ENCODE assay signal across 15 mouse cellular contexts in genomic region chr16:18376297-18376954, GRCm38 (mm10). TPM values are rescaled to one million over a fixed set of nuclear protein-coding genes. Genes with fewer than 3 reads are reported as not detected.
DNase-seq lines count a peak whose midpoint lies in the region; ATAC-seq and TF ChIP-seq lines count a peak whose summit lies in the region.
"Had no signal": no experiment of that assay in that cellular context is flagged by ENCODE, and none has a peak within 500 bp of the region (broad histone marks: within the 10 kb centered on the region; RNA-seq: fewer than 3 reads in every experiment).

No protein-coding gene starts in this region.

- no peak overlapping the region for H3K9ac ChIP-seq in kidney, embryonic 15.5 days
- 0 out of 2 replicates have a peak overlapping the region, but pooled peaks have one; percentile 3 for H3K9ac ChIP-seq in liver, embryonic 13.5 days
- H3K9ac ChIP-seq in heart, embryonic 11.5 days (ENCODE audit: low read depth, low read length): no peak overlapping the region

- ATAC-seq in kidney, embryonic 15.5 days (replicated peaks; ENCODE audit: low FRiP score): no peak
- no peak for ATAC-seq in liver, embryonic 13.5 days (ENCODE audit: low read depth)
- no peak for ATAC-seq in heart, embryonic 11.5 days (replicated peaks; ENCODE audit: insufficient number of reproducible peaks, low FRiP score, low TSS enrichment)

- no peak overlapping the region for H3K27ac ChIP-seq in kidney, embryonic 15.5 days
- peak overlapping the region; percentile 36; the same call in 1 of the 2 replicates for H3K27ac ChIP-seq in liver, embryonic 13.5 days
- H3K27ac ChIP-seq in heart, embryonic 11.5 days (ENCODE audit: low read depth, low read length): no peak overlapping the region
- H3K27ac ChIP-seq in thymus, adult 2 months (ENCODE audit: control insufficient read depth, insufficient read depth, low read length): no peak overlapping the region
- H3K27ac ChIP-seq: stomach, postnatal 0 days had no signal

- peaks cover 28% of the 10 kb centered on the region for H3K4me1 ChIP-seq in kidney, embryonic 15.5 days
- H3K4me1 ChIP-seq in liver, embryonic 13.5 days (replicated peaks): peaks cover 14% of the 10 kb centered on the region
- H3K4me1 ChIP-seq in heart, embryonic 11.5 days (ENCODE audit: control insufficient read depth, insufficient read depth, low read length): peaks cover 13% of the 10 kb centered on the region
- peaks cover 10% of the 10 kb centered on the region for H3K4me1 ChIP-seq in thymus, adult 2 months (replicated peaks; ENCODE audit: control insufficient read depth, insufficient read depth, low read length)

- no peak for TF ChIP-seq POLR2A in thymus, adult 2 months (IDR thresholded peaks at IDR 0.05; ENCODE audit: control insufficient read depth, extremely low read depth, insufficient read depth, low read length, poor library complexity)

- H3K4me2 ChIP-seq in kidney, embryonic 15.5 days: no peak overlapping the region
- no peak overlapping the region for H3K4me2 ChIP-seq in liver, embryonic 13.5 days
- no peak overlapping the region for H3K4me2 ChIP-seq in heart, embryonic 11.5 days
- H3K4me2 ChIP-seq: midbrain, embryonic 12.5 days had no signal

- DNase-seq in kidney, postnatal 10 days: peak; percentile 15
- DNase-seq in urinary bladder, postnatal 14 days (ENCODE audit: low spot score): peak; percentile 46
- DNase-seq in urinary bladder, postnatal 10 days (ENCODE audit: low spot score): no peak
- DNase-seq in liver, embryonic 13.5 days: no peak
- DNase-seq in thymus, adult 2 months: no peak
- DNase-seq: gastrocnemius, postnatal 10 days; lung, postnatal 10 days; spleen, adult 18-20 months; thymus, postnatal 25 days had no signal

- no peak overlapping the region for H3K4me3 ChIP-seq in kidney, embryonic 15.5 days (replicated peaks)
- no peak overlapping the region for H3K4me3 ChIP-seq in liver, embryonic 13.5 days (replicated peaks)
- H3K4me3 ChIP-seq in heart, embryonic 11.5 days (ENCODE audit: low read depth, low read length): no peak overlapping the region
- no peak overlapping the region for H3K4me3 ChIP-seq in thymus, adult 2 months (ENCODE audit: control insufficient read depth, insufficient read depth, low read length)
- H3K4me3 ChIP-seq: embryonic facial prominence, embryonic 10.5 days; erythroblast, embryonic 14.5 days; midbrain, embryonic 12.5 days had no signal

- TF ChIP-seq CTCF in thymus, adult 2 months (IDR thresholded peaks at IDR 0.05; ENCODE audit: borderline replicate concordance, control insufficient read depth, extremely low read depth, insufficient read depth, low read length, poor library complexity): no peak

- no peaks in the 10 kb centered on the region for H3K36me3 ChIP-seq in kidney, embryonic 15.5 days
- H3K36me3 ChIP-seq in liver, embryonic 13.5 days: no peaks in the 10 kb centered on the region
- no peaks in the 10 kb centered on the region for H3K36me3 ChIP-seq in heart, embryonic 11.5 days (ENCODE audit: control insufficient read depth, insufficient read depth, low read length)
- H3K36me3 ChIP-seq in thymus, adult 2 months (ENCODE audit: control insufficient read depth, insufficient read depth, low read length): no peaks in the 10 kb centered on the region
- H3K36me3 ChIP-seq: embryonic facial prominence, embryonic 10.5 days had no signal

- no peaks in the 10 kb centered on the region for H3K27me3 ChIP-seq in kidney, embryonic 15.5 days
- H3K27me3 ChIP-seq in liver, embryonic 13.5 days: no peaks in the 10 kb centered on the region
- H3K27me3 ChIP-seq in heart, embryonic 11.5 days (ENCODE audit: control insufficient read depth, insufficient read depth, low read length): no peaks in the 10 kb centered on the region
- H3K27me3 ChIP-seq in thymus, adult 2 months (ENCODE audit: control insufficient read depth, insufficient read depth, low read length): no peaks in the 10 kb centered on the region
- H3K27me3 ChIP-seq: midbrain, embryonic 12.5 days had no signal

- WGBS in kidney, embryonic 15.5 days: 78% methylated on average over 7 of the region's 7 CpGs
- WGBS in liver, embryonic 13.5 days (ENCODE audit: insufficient replicate concordance): 39% methylated on average over 7 of the region's 7 CpGs
- WGBS in heart, embryonic 11.5 days (ENCODE audit: insufficient replicate concordance): 71% methylated on average over 7 of the region's 7 CpGs
- 57% methylated on average over 7 of the region's 7 CpGs for WGBS in thymus, adult 2 months

- no peaks in the 10 kb centered on the region for H3K9me3 ChIP-seq in kidney, embryonic 15.5 days (replicated peaks)
- no peaks in the 10 kb centered on the region for H3K9me3 ChIP-seq in liver, embryonic 13.5 days (replicated peaks)
- H3K9me3 ChIP-seq in heart, embryonic 11.5 days (replicated peaks; ENCODE audit: control insufficient read depth, low read length): no peaks in the 10 kb centered on the region
- H3K9me3 ChIP-seq: embryonic facial prominence, embryonic 10.5 days; midbrain, embryonic 12.5 days had no signal

RNA-seq across cellular contexts. Expression of gene Arvcf, which starts 28.4 kb away (rescaled TPM):
- polyA plus RNA-seq in kidney, embryonic 15.5 days (2015; fragmentation: Nextera tagmentation; extraction: Ambion mirVana): 23.7 and 27.1 TPM in 2 replicates
- 7.6 and 7.9 TPM in 2 replicates for polyA plus RNA-seq in liver, embryonic 13.5 days (2015; fragmentation: Nextera tagmentation; extraction: Ambion mirVana)
- polyA plus RNA-seq in heart, embryonic 11.5 days (2014; fragmentation: Nextera tagmentation; extraction: Ambion mirVana): 19.5 and 23.4 TPM in 2 replicates
- 52.3 and 56.0 TPM in 2 replicates for polyA plus RNA-seq in thymus, adult 2 months (2012; rRNA removed)

RNA-seq across cellular contexts. Expression of gene Tango2, which starts 28.5 kb away (rescaled TPM):
- 22.5 and 29.2 TPM in 2 replicates for polyA plus RNA-seq in kidney, embryonic 15.5 days (2015; fragmentation: Nextera tagmentation; extraction: Ambion mirVana)
- 69.6 and 71.4 TPM in 2 replicates for polyA plus RNA-seq in liver, embryonic 13.5 days (2015; fragmentation: Nextera tagmentation; extraction: Ambion mirVana)
- polyA plus RNA-seq in heart, embryonic 11.5 days (2014; fragmentation: Nextera tagmentation; extraction: Ambion mirVana): 56.3 and 62.1 TPM in 2 replicates
- polyA plus RNA-seq in thymus, adult 2 months (2012; rRNA removed): 53.7 and 67.3 TPM in 2 replicates

RNA-seq across cellular contexts. Expression of gene Txnrd2, which starts 49.8 kb away (rescaled TPM):
- 28.1 and 29.1 TPM in 2 replicates for polyA plus RNA-seq in kidney, embryonic 15.5 days (2015; fragmentation: Nextera tagmentation; extraction: Ambion mirVana)
- 105 and 112 TPM in 2 replicates for polyA plus RNA-seq in liver, embryonic 13.5 days (2015; fragmentation: Nextera tagmentation; extraction: Ambion mirVana)
- polyA plus RNA-seq in heart, embryonic 11.5 days (2014; fragmentation: Nextera tagmentation; extraction: Ambion mirVana): 32.6 and 32.8 TPM in 2 replicates
- polyA plus RNA-seq in thymus, adult 2 months (2012; rRNA removed): 10.6 and 10.7 TPM in 2 replicates

RNA-seq across cellular contexts. Expression of gene Comt, which starts 50.2 kb away (rescaled TPM):
- 97.2 and 103 TPM in 2 replicates for polyA plus RNA-seq in kidney, embryonic 15.5 days (2015; fragmentation: Nextera tagmentation; extraction: Ambion mirVana)
- 109 and 110 TPM in 2 replicates for polyA plus RNA-seq in liver, embryonic 13.5 days (2015; fragmentation: Nextera tagmentation; extraction: Ambion mirVana)
- polyA plus RNA-seq in heart, embryonic 11.5 days (2014; fragmentation: Nextera tagmentation; extraction: Ambion mirVana): 90.1 and 96.5 TPM in 2 replicates
- polyA plus RNA-seq in thymus, adult 2 months (2012; rRNA removed): 104 and 108 TPM in 2 replicates

Comparison
In these comparisons a context has a peak if more than half of its experiments do, and no peak if none do; other contexts are left out.
1. DNase-seq: peak in kidney, postnatal 10 days (single experiment) and urinary bladder, postnatal 14 days (single experiment); none in urinary bladder, postnatal 10 days (single experiment), liver, embryonic 13.5 days (single experiment) and thymus, adult 2 months (single experiment).